Mouse (Mus musculus): ENCODE results near the gene Gon7. TPM values are rescaled to one million over a fixed set of nuclear protein-coding genes. Genes with fewer than 3 reads are reported as not detected.
A peak's percentile ranks its signal among the peaks of the same experiment; 100 is the strongest.

Gon7 gene
- polyA plus RNA-seq, 1 experiment from 2014 or later, result 13.0 TPM

- no peak overlapping the region for H3K9ac ChIP-seq (replicated peaks)
- WGBS (ENCODE audit: insufficient replicate concordance), result 29% methylated on average over 6 of the region's 6 CpGs
These were observed 12.8 kb downstream of the Gon7 start for GRCm38 (mm10) chr12:102744839-102745238.

GRCm38 (mm10) chr12:102743589-102744574, 13.7 kb downstream of the Gon7 start, which contains the start of the genes Moap1 and Tmem251:
Gene Moap1 (minus strand): TSS chr12:102743661.
Gene Tmem251 (plus strand): TSS chr12:102743762.
- ATAC-seq (peak; percentile 97), DNase-seq (peak; percentile 93)
- no peaks in the 10 kb centered on the region for H3K27me3 ChIP-seq (ENCODE audit: insufficient read depth, low read length)
- H3K9me3 ChIP-seq (ENCODE audit: low read length), result no peaks in the 10 kb centered on the region
- 1% methylated on average over 59 of the region's 63 CpGs for WGBS (ENCODE audit: insufficient replicate concordance)
- peaks cover 19% of the 10 kb centered on the region for H3K4me1 ChIP-seq (ENCODE audit: insufficient read depth)
- H3K36me3 ChIP-seq (replicated peaks; ENCODE audit: insufficient read depth, low read length), result no peaks in the 10 kb centered on the region; the same call in 1 of the 2 replicates
- H3K27ac ChIP-seq (ENCODE audit: low read depth), result peak within 1 kb of the TSS; percentile 92
- H3K9ac ChIP-seq (replicated peaks), result peak within 1 kb of the TSS; percentile 75
- TF ChIP-seq CTCF (IDR thresholded peaks at IDR 0.05; ENCODE audit: low read depth), result no peak
- H3K4me3 ChIP-seq (ENCODE audit: low read depth, low read length), result peak within 1 kb of the TSS; percentile 67
- H3K4me2 ChIP-seq (ENCODE audit: low read depth, low read length), result peak within 1 kb of the TSS; percentile 81

More at GRCm38 (mm10) chr12:102744839-102745238, 12.8 kb downstream of the Gon7 start:
- ATAC-seq, result no peak
- peak overlapping the region; percentile 67 for H3K4me3 ChIP-seq (ENCODE audit: low read depth, low read length)
- DNase-seq, result peak; percentile 31
- no peak for TF ChIP-seq EP300 (IDR thresholded peaks at IDR 0.05; ENCODE audit: low read depth)
- peak; percentile 31; the same call in 1 of the 2 replicates for TF ChIP-seq CTCF (IDR thresholded peaks at IDR 0.05; ENCODE audit: low read depth)
- H3K27ac ChIP-seq (ENCODE audit: low read depth), result peak overlapping the region; percentile 92; the same call in 1 of the 2 replicates
- H3K27me3 ChIP-seq (ENCODE audit: insufficient read depth, low read length), result no peaks in the 10 kb centered on the region
- peaks cover 19% of the 10 kb centered on the region for H3K4me1 ChIP-seq (ENCODE audit: insufficient read depth)
- H3K4me2 ChIP-seq (ENCODE audit: low read depth, low read length), result peak overlapping the region; percentile 81
- peaks cover 4% of the 10 kb centered on the region; the same call in 1 of the 2 replicates for H3K36me3 ChIP-seq (replicated peaks; ENCODE audit: insufficient read depth, low read length)
- no peaks in the 10 kb centered on the region for H3K9me3 ChIP-seq (ENCODE audit: low read length)

GRCm38 (mm10) chr12:102743036-102743588, 14.5 kb downstream of the Gon7 start:
- H3K4me1 ChIP-seq (ENCODE audit: insufficient read depth), result peaks cover 19% of the 10 kb centered on the region
- H3K36me3 ChIP-seq (replicated peaks; ENCODE audit: insufficient read depth, low read length), result no peaks in the 10 kb centered on the region
- DNase-seq (no peak), ATAC-seq (peak; percentile 55)
- no peaks in the 10 kb centered on the region for H3K9me3 ChIP-seq (ENCODE audit: low read length)
- peak overlapping the region; percentile 81 for H3K4me2 ChIP-seq (ENCODE audit: low read depth, low read length)
- H3K4me3 ChIP-seq (ENCODE audit: low read depth, low read length), result peak overlapping the region; percentile 67
- H3K27ac ChIP-seq (ENCODE audit: low read depth), result peak overlapping the region; percentile 92
- TF ChIP-seq CTCF (IDR thresholded peaks at IDR 0.05; ENCODE audit: low read depth) (no peak), EP300 (IDR thresholded peaks at IDR 0.05; ENCODE audit: low read depth) (no peak)
- H3K27me3 ChIP-seq (ENCODE audit: insufficient read depth, low read length), result no peaks in the 10 kb centered on the region
- 2% methylated on average over 33 of the region's 33 CpGs for WGBS (ENCODE audit: insufficient replicate concordance)
- H3K9ac ChIP-seq (replicated peaks), result peak overlapping the region; percentile 75

DNA sequence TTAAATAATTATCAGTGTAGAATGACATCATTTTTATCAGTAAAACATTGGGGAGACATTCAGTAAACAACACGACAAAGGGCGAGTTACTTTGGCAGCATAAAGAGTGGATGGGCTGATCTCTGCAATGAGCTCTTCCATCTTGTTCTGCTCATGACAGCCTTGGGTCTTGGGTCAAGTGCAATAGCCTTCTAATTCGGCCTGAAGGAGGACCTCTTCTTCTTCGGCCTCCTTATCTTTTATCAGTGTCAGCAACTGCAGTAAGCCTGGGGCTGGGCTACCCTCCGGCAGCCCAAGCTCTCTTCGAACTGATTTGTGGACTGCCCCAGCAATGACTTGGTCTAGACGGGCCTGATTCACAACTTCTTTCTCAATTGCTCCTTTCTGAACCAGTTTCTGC, 15.5 kb downstream of the Gon7 start:
- no peak overlapping the region for H3K4me2 ChIP-seq (ENCODE audit: low read depth, low read length)
- TF ChIP-seq EP300 (IDR thresholded peaks at IDR 0.05; ENCODE audit: low read depth), result no peak
- no peak for TF ChIP-seq CTCF (IDR thresholded peaks at IDR 0.05; ENCODE audit: low read depth)
- no peak overlapping the region for H3K4me3 ChIP-seq (ENCODE audit: low read depth, low read length)
- H3K27ac ChIP-seq (ENCODE audit: low read depth), result no peak overlapping the region
- H3K36me3 ChIP-seq (replicated peaks; ENCODE audit: insufficient read depth, low read length), result no peaks in the 10 kb centered on the region
- no peak for DNase-seq
- H3K9ac ChIP-seq (replicated peaks), result no peak overlapping the region
- WGBS (ENCODE audit: insufficient replicate concordance), result 69% methylated on average over 7 of the region's 7 CpGs
- H3K27me3 ChIP-seq (ENCODE audit: insufficient read depth, low read length), result no peaks in the 10 kb centered on the region
- no peaks in the 10 kb centered on the region for H3K9me3 ChIP-seq (ENCODE audit: low read length)
- H3K4me1 ChIP-seq (ENCODE audit: insufficient read depth), result peaks cover 19% of the 10 kb centered on the region
- no peak for ATAC-seq

DNA sequence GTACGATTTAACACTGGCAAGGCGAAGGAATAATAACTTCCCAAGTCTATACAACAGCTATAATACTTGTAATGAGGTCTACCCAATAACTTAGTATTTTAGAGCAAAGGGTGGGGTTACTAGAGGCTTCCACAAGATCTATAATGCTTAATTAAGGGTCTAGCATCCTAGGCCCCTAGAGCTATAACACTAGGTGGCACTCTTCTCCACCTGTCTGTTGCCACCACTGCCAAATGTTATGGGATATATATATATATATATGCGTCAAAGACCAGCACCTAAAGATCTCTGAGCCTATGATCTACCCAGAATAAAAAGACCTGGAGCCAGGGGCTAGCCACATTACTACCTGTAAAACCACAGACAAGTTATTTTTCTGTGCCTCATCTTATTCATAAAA, 17.3 kb downstream of the Gon7 start:
- no peaks in the 10 kb centered on the region for H3K27me3 ChIP-seq (ENCODE audit: insufficient read depth, low read length)
- no peak overlapping the region for H3K27ac ChIP-seq (ENCODE audit: low read depth)
- H3K4me1 ChIP-seq (ENCODE audit: insufficient read depth), result peaks cover 14% of the 10 kb centered on the region
- no peak overlapping the region for H3K4me2 ChIP-seq (ENCODE audit: low read depth, low read length)
- no peaks in the 10 kb centered on the region for H3K36me3 ChIP-seq (replicated peaks; ENCODE audit: insufficient read depth, low read length)
- no peak for ATAC-seq
- no peaks in the 10 kb centered on the region for H3K9me3 ChIP-seq (ENCODE audit: low read length)
- H3K9ac ChIP-seq (replicated peaks), result no peak overlapping the region
- no peak for DNase-seq
- peak; percentile 67 for TF ChIP-seq CTCF (IDR thresholded peaks at IDR 0.05; ENCODE audit: low read depth)
- no peak for TF ChIP-seq EP300 (IDR thresholded peaks at IDR 0.05; ENCODE audit: low read depth)
- WGBS (ENCODE audit: insufficient replicate concordance), result 61% methylated on average over 3 of the region's 3 CpGs
- H3K4me3 ChIP-seq (ENCODE audit: low read depth, low read length), result no peak overlapping the region

DNA sequence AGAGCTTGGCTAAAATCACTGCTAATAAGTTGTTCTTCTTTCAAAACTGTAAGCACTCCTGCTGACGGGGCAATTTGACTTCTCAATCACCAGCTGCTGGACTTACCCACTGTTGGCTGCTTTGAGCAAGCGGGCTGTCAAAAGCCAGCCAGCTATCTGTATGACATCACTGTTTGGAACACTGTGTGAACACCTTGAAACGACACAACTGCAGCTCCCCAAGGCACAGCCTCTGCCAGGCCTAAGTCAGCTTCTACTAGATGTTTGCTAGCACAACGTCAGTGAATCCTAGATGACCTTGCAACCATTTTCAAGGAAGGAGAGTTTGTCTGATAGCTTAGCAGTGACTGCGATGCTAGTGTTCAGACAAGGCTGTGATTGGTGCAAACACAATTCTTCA, 18.5 kb downstream of the Gon7 start:
- no peaks in the 10 kb centered on the region for H3K36me3 ChIP-seq (replicated peaks; ENCODE audit: insufficient read depth, low read length)
- 81% methylated on average over 5 of the region's 5 CpGs for WGBS (ENCODE audit: insufficient replicate concordance)
- H3K9me3 ChIP-seq (ENCODE audit: low read length), result no peaks in the 10 kb centered on the region
- H3K4me2 ChIP-seq (ENCODE audit: low read depth, low read length), result no peak overlapping the region
- TF ChIP-seq EP300 (IDR thresholded peaks at IDR 0.05; ENCODE audit: low read depth) (no peak), CTCF (IDR thresholded peaks at IDR 0.05; ENCODE audit: low read depth) (no peak)
- no peaks in the 10 kb centered on the region for H3K27me3 ChIP-seq (ENCODE audit: insufficient read depth, low read length)
- H3K4me3 ChIP-seq (ENCODE audit: low read depth, low read length), result no peak overlapping the region
- H3K4me1 ChIP-seq (ENCODE audit: insufficient read depth), result peaks cover 8% of the 10 kb centered on the region
- no peak for ATAC-seq
- H3K27ac ChIP-seq (ENCODE audit: low read depth), result no peak overlapping the region
- no peak for DNase-seq
- no peak overlapping the region for H3K9ac ChIP-seq (replicated peaks)

All from liver, postnatal 0 days (tissue).